In the genomic region with DNA sequence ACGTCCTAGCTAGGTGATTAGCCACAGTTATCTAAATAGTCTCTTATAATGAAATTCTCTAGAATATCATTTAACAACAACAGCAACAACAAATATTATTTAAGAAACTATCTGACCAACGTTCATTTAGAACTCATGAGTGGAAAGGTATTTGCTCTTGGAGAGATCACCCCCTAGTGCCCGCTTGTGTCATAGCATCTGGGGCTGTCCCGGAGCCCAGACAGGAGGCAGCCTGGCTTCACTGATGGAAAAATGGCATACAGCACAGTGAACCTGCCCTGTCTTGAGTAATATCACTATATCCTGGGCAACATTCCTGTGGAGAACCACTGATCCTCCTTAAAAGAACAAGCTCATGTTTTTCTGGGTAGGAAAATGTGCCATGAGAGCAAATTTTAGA, we compare ENCODE assay signal across 8 mouse cellular contexts.
DNase-seq lines count a peak whose midpoint lies in the region; ATAC-seq and TF ChIP-seq lines count a peak whose summit lies in the region.

No protein-coding gene starts in this region.

- no peak for ATAC-seq in heart, embryonic 11.5 days (replicated peaks; ENCODE audit: insufficient number of reproducible peaks, low FRiP score, low TSS enrichment)
- ATAC-seq in embryonic facial prominence, embryonic 11.5 days (replicated peaks; ENCODE audit: insufficient number of reproducible peaks, low FRiP score, low TSS enrichment, low read depth), result no peak

- H3K4me1 ChIP-seq in heart, adult 2 months (ENCODE audit: control insufficient read depth, insufficient read depth, low read length), result no peaks in the 10 kb centered on the region
- peaks cover 4% of the 10 kb centered on the region for H3K4me1 ChIP-seq in heart, embryonic 11.5 days (ENCODE audit: control insufficient read depth, insufficient read depth, low read length)
- no peaks in the 10 kb centered on the region for H3K4me1 ChIP-seq in embryonic facial prominence, embryonic 11.5 days (ENCODE audit: control insufficient read depth, insufficient read depth, low read length)

- intact Hi-C loops in heart, adult 2 months (cut with DNase I), result loop anchor here (1.0 kb wide), 1 partner anchor 255 kb away; a partner anchor contains a TSS

- no peak overlapping the region for H3K9ac ChIP-seq in heart, adult 2 months (ENCODE audit: low read depth, low read length)
- H3K9ac ChIP-seq in heart, embryonic 11.5 days (ENCODE audit: low read depth, low read length), result no peak overlapping the region
- no peak overlapping the region for H3K9ac ChIP-seq in embryonic facial prominence, embryonic 11.5 days (replicated peaks; ENCODE audit: low read length)

- WGBS in heart, adult 2 months, result 9% methylated on average over 4 of the region's 4 CpGs
- whole genome bisulfite sequencing in heart, embryonic 11.5 days (ENCODE audit: insufficient replicate concordance), result 11% methylated on average over 4 of the region's 4 CpGs
- WGBS in embryonic facial prominence, embryonic 11.5 days, result 16% methylated on average over 4 of the region's 4 CpGs

- no peak for TF ChIP-seq POLR2A in heart, adult 2 months (IDR thresholded peaks at IDR 0.05; ENCODE audit: insufficient read depth, low read depth, low read length)

- DNase-seq in heart, adult 2 months, result peak; percentile 48 to 68
- peak; percentile 66 for DNase-seq in adrenal gland, postnatal 25 days
- DNase-seq in embryonic facial prominence, embryonic 11.5 days (ENCODE audit: low spot score), result peak; percentile 76
- DNase-seq in heart, postnatal 4 days, result peak; percentile 84
- DNase-seq in layer of hippocampus, adult 18-20 months (ENCODE audit: low spot score in 2 of 2), result peak; percentile 67 to 84
- DNase-seq in lung, postnatal 10 days, result peak; percentile 85
- DNase-seq in right cerebral cortex, postnatal 10 days (ENCODE audit: low spot score in 2 of 2), result peak; percentile 68 to 82

- no peaks in the 10 kb centered on the region for H3K9me3 ChIP-seq in heart, embryonic 11.5 days (replicated peaks; ENCODE audit: control insufficient read depth, low read length)
- no peaks in the 10 kb centered on the region for H3K9me3 ChIP-seq in embryonic facial prominence, embryonic 11.5 days (replicated peaks; ENCODE audit: control insufficient read depth, low read length)

- H3K36me3 ChIP-seq in heart, adult 2 months (ENCODE audit: control insufficient read depth, insufficient read depth, low read length), result no peaks in the 10 kb centered on the region
- H3K36me3 ChIP-seq in heart, embryonic 11.5 days (ENCODE audit: control insufficient read depth, insufficient read depth, low read length), result no peaks in the 10 kb centered on the region
- H3K36me3 ChIP-seq in embryonic facial prominence, embryonic 11.5 days (replicated peaks; ENCODE audit: control insufficient read depth, insufficient read depth, low read depth, low read length), result no peaks in the 10 kb centered on the region

- no peaks in the 10 kb centered on the region for H3K27me3 ChIP-seq in heart, adult 2 months (ENCODE audit: control insufficient read depth, insufficient read depth, low read length)
- no peaks in the 10 kb centered on the region for H3K27me3 ChIP-seq in heart, embryonic 11.5 days (ENCODE audit: control insufficient read depth, insufficient read depth, low read length)
- H3K27me3 ChIP-seq in embryonic facial prominence, embryonic 11.5 days (ENCODE audit: control insufficient read depth, insufficient read depth, low read length), result no peaks in the 10 kb centered on the region

- H3K4me3 ChIP-seq in heart, adult 2 months, result no peak overlapping the region
- H3K4me3 ChIP-seq in heart, embryonic 11.5 days (ENCODE audit: low read depth, low read length), result no peak overlapping the region
- no peak overlapping the region for H3K4me3 ChIP-seq in embryonic facial prominence, embryonic 11.5 days (ENCODE audit: low read depth, low read length)

- no peak overlapping the region for H3K4me2 ChIP-seq in heart, embryonic 11.5 days
- H3K4me2 ChIP-seq in embryonic facial prominence, embryonic 11.5 days (ENCODE audit: low read depth, low read length), result no peak overlapping the region

- H3K27ac ChIP-seq in heart, adult 2 months, result no peak overlapping the region
- no peak overlapping the region for H3K27ac ChIP-seq in heart, embryonic 11.5 days (ENCODE audit: low read depth, low read length)
- H3K27ac ChIP-seq in embryonic facial prominence, embryonic 11.5 days (replicated peaks; ENCODE audit: low read depth, low read length), result no peak overlapping the region

- TF ChIP-seq CTCF in heart, adult 2 months (IDR thresholded peaks at IDR 0.05), result peak; percentile 91

- no peak for TF ChIP-seq EP300 in heart, adult 2 months (IDR thresholded peaks at IDR 0.05; ENCODE audit: insufficient read depth, low read depth, low read length)

- no peaks in the 10 kb centered on the region for H3K79me2 ChIP-seq in heart, adult 2 months (replicated peaks; ENCODE audit: control insufficient read depth, insufficient read depth, low read length)
